Mouse (Mus musculus) lung, adult 2 months (tissue): ENCODE data around the gene Vip.

Experiments
- CTCF ChIP-seq: fragments of 200-500 bp; IDR thresholded peaks from 2 replicates; pipeline ENCODE4 v1.5.1; 2011; ENCODE audit warnings: mild to moderate bottlenecking, low read length, control low read depth; ENCODE audit not compliant: insufficient read depth
- POLR2A ChIP-seq: fragments of 200-500 bp; IDR thresholded peaks from 2 replicates; pipeline ENCODE4 v1.6.1; 2011; ENCODE audit warnings: low read depth, mild to moderate bottlenecking, control low read depth, low read length, borderline replicate concordance; ENCODE audit errors: extremely low read depth

- TF ChIP-seq CTCF (no peak), POLR2A (no peak)
Observed at GRCm38 (mm10) chr10:5626268-5626667, 12.8 kb upstream of the Vip start.
